8 mouse cellular contexts compared by ENCODE assay signal in the genomic region with DNA sequence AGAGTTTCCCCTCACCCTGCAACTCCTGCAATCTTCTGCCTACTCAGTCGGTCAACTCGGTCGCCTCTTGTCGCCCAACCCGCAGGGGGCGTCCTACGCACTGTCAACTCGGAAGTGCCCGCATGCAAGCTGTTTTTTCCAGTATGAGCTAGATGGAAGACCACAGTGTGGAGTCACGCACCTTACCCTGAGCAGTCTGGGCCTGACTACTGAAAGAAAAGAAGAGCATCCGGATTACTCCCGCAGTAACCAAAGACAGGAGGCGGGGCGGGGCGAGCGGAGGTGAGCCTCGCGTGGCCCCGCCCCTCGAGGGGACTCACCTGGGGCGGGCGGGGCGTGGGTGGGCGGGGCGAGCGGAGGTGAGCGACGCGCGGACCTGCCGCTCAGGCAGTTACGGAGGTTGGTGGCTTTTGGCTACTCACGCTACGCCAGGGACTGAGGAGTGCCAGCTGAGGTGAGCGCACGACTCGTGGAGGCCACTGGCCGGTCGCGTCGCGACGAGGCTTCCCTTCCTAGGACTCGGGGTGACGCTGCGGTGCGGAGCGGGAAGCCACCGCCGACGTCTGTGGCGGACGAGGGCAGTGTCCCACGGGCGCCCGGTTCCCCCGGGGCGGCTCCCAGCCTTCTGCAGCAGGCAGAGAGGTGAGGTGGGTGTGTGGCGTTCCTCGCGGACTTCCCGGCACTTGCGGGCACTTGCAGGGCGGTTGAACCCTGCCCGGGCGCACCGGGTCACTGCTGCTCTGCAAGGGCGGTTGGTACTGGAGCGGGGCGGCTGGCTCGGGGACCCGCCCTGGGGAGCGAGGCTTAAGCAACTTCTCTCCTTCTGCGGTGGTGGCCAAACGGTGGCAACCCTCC. TPM values are rescaled to one million over a fixed set of nuclear protein-coding genes. Genes with fewer than 3 reads are reported as not detected.
DNase-seq lines count a peak whose midpoint lies in the region; ATAC-seq lines count a peak whose summit lies in the region.

Gene Gpr160 (plus strand): TSS at position 347 of the 855 bp plus-strand sequence.

- peak; percentile 80 for ATAC-seq in hindbrain, embryonic 14.5 days (ENCODE audit: low FRiP score)

- DNase-seq in NIH3T3 (ENCODE audit: low read depth) = peak; percentile 50
- peak; percentile 59 to 62 for DNase-seq in cerebellum, postnatal 14 days
- peak; percentile 41 to 50 for DNase-seq in frontal cortex, postnatal 36 days (ENCODE audit: low spot score in 2 of 2)
- no peak for DNase-seq in hindbrain, embryonic 14.5 days (ENCODE audit: low spot score)
- DNase-seq in layer of hippocampus, postnatal 36 days = peak; percentile 43 to 48
- DNase-seq in lung, postnatal 25 days (ENCODE audit: low spot score) = peak; percentile 71
- peak; percentile 13 for DNase-seq in retina, adult 2 months (ENCODE audit: low read depth, low spot score)
- DNase-seq in thymus, postnatal 25 days = peak; percentile 76

- no peaks in the 10 kb centered on the region for H3K36me3 ChIP-seq in hindbrain, embryonic 14.5 days (replicated peaks; ENCODE audit: control insufficient read depth, insufficient read depth)

- H3K27ac ChIP-seq in hindbrain, embryonic 14.5 days = no peak within 1 kb of the TSS

- peak within 1 kb of the TSS; percentile 51 for H3K4me3 ChIP-seq in hindbrain, embryonic 14.5 days (replicated peaks; ENCODE audit: low read length)

- H3K9ac ChIP-seq in hindbrain, embryonic 14.5 days = peak within 1 kb of the TSS; percentile 54

- no peaks in the 10 kb centered on the region for H3K4me1 ChIP-seq in hindbrain, embryonic 14.5 days (replicated peaks; ENCODE audit: control insufficient read depth, insufficient read depth, low read length)

- no peaks in the 10 kb centered on the region for H3K9me3 ChIP-seq in hindbrain, embryonic 14.5 days (ENCODE audit: control insufficient read depth, low read length)

- H3K27me3 ChIP-seq in hindbrain, embryonic 14.5 days (ENCODE audit: control insufficient read depth, insufficient read depth, low read length) = peaks cover 38% of the 10 kb centered on the region

- WGBS in hindbrain, embryonic 14.5 days = under 1% methylated on average over 75 of the region's 75 CpGs

- H3K4me2 ChIP-seq in hindbrain, embryonic 14.5 days (replicated peaks) = peak within 1 kb of the TSS; percentile 95

RNA-seq across cellular contexts. Expression of gene Gpr160, which starts in this region (rescaled TPM):
- 2.3 and 2.6 TPM in 2 replicates for polyA plus RNA-seq in hindbrain, embryonic 14.5 days (2014; fragmentation: Nextera tagmentation; extraction: Ambion mirVana)
- total RNA-seq in layer of hippocampus, postnatal 36 days (2021) = 1 to 10 TPM in 1 of 2 experiments, not detected in 1; 1.1 TPM
